18 mouse cellular contexts compared by ENCODE assay signal in the genomic region with DNA sequence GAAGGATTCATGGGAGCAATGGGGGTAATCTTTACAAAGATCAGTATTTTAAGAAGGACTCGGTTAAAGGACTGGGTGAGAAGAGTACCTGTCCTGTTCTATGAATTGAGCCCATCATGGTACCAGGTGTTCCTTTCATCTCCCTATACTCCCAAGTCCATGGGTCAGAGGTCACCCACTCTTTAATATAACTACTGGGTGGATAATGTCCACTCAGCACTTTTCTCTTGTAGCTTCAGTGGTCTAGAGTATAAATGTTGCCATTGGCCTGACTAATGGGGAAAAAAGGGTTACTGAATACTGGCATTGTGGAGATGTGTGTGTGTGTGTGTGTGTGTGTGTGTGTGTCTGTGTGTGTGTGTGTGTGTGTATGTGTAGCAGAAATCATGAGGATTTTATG.
DNase-seq lines count a peak whose midpoint lies in the region; TF ChIP-seq lines count a peak whose summit lies in the region.
"Had no signal": no experiment of that assay in that cellular context is flagged by ENCODE, and none has a peak within 500 bp of the region (broad histone marks: within the 10 kb centered on the region; RNA-seq: fewer than 3 reads in every experiment).

No protein-coding gene starts in this region.

- 97% methylated on average over 1 of the region's 1 CpGs for WGBS in thymus, adult 2 months

- H3K27me3 ChIP-seq in CH12.LX (replicated peaks) = no peaks in the 10 kb centered on the region
- H3K27me3 ChIP-seq in thymus, adult 2 months (ENCODE audit: control insufficient read depth, insufficient read depth, low read length) = no peaks in the 10 kb centered on the region
- H3K27me3 ChIP-seq: Patski had no signal

- dilution Hi-C loops in CH12.LX (cut with MboI; ENCODE audit: extremely low pct_ligation_motif_present, extremely low pct_unique_long_range_greater_than_20kb, low sequenced_read_pairs) = no loop called here

- no peak overlapping the region for H3K4me3 ChIP-seq in CH12.LX (replicated peaks in 1 of 3; ENCODE audit: low read depth in 2 of 3, low read length in 2 of 3, poor library complexity in 1 of 3)
- H3K4me3 ChIP-seq in ES-E14 (ENCODE audit: insufficient read depth in 1 of 2, low read depth in 1 of 2, low read length in 2 of 2, poor library complexity in 1 of 2, severe bottlenecking in 1 of 2) = no peak overlapping the region
- H3K4me3 ChIP-seq in thymus, adult 2 months (ENCODE audit: control insufficient read depth, insufficient read depth, low read length) = no peak overlapping the region

- H3K27ac ChIP-seq in CH12.LX (ENCODE audit: insufficient read depth, low read depth) (no peak overlapping the region), ES-E14 (ENCODE audit: insufficient read depth, low read depth, low read length, poor library complexity, severe bottlenecking) (no peak overlapping the region)
- no peak overlapping the region for H3K27ac ChIP-seq in thymus, adult 2 months (ENCODE audit: control insufficient read depth, insufficient read depth, low read length)

- TF ChIP-seq EP300 in CH12.LX (IDR thresholded peaks at IDR 0.05; ENCODE audit: low read length) = no peak

- no peaks in the 10 kb centered on the region for H3K79me2 ChIP-seq in CH12.LX (replicated peaks; ENCODE audit: control insufficient read depth, extremely low read depth, insufficient read depth, poor library complexity, severe bottlenecking)

- H3K36me3 ChIP-seq in CH12.LX (replicated peaks in 1 of 2; ENCODE audit: control insufficient read depth in 1 of 2, insufficient read depth in 1 of 2, low read length in 1 of 2) (no peaks in the 10 kb centered on the region), ES-E14 (ENCODE audit: control insufficient read depth, insufficient read depth, low read length, poor library complexity, severe bottlenecking) (no peaks in the 10 kb centered on the region)
- H3K36me3 ChIP-seq in thymus, adult 2 months (ENCODE audit: control insufficient read depth, insufficient read depth, low read length) = no peaks in the 10 kb centered on the region
- H3K36me3 ChIP-seq: G1E had no signal

- no peak for TF ChIP-seq RAD21 in CH12.LX (IDR thresholded peaks at IDR 0.05; ENCODE audit: low read depth, low read length)

- no peaks in the 10 kb centered on the region for H3K9me3 ChIP-seq in CH12.LX (replicated peaks; ENCODE audit: low read length)
- H3K9me3 ChIP-seq in ES-E14 (ENCODE audit: control insufficient read depth, insufficient read depth, low read depth, low read length) = no peaks in the 10 kb centered on the region

- intact Hi-C loops in heart, postnatal 25 days (cut with DNase I) = no loop called here

- H3K4me1 ChIP-seq in CH12.LX (ENCODE audit: control insufficient read depth in 1 of 2, insufficient read depth in 2 of 2) (peaks cover 0 to 7% of the 10 kb centered on the region in 2 experiments; a peak in 2 of 4 replicates), ES-E14 (ENCODE audit: control insufficient read depth in 2 of 2, insufficient read depth in 2 of 2, low read length in 2 of 2, poor library complexity in 1 of 2) (no peaks in the 10 kb centered on the region)
- no peaks in the 10 kb centered on the region for H3K4me1 ChIP-seq in thymus, adult 2 months (replicated peaks; ENCODE audit: control insufficient read depth, insufficient read depth, low read length)

- no peak overlapping the region for H3K4me2 ChIP-seq in CH12.LX (ENCODE audit: insufficient read depth, low read depth, poor library complexity, severe bottlenecking)

- in situ Hi-C loops in CH12.LX (cut with MboI; ENCODE audit: low pct_ligation_motif_present, low pct_unique_long_range_greater_than_20kb, low sequenced_read_pairs) (no loop called here), ES-E14 (cut with MboI; ENCODE audit: low sequenced_read_pairs in 2 of 2, unreplicated experiment in 2 of 2) (no loop called here)

- no peak for TF ChIP-seq CTCF in CH12.LX (conservative IDR thresholded peaks at IDR 0.05 in 1 of 2, IDR thresholded peaks at IDR 0.05 in 1 of 2; ENCODE audit: low read depth in 2 of 2, low read length in 2 of 2)
- TF ChIP-seq CTCF in thymus, adult 2 months (IDR thresholded peaks at IDR 0.05; ENCODE audit: borderline replicate concordance, control insufficient read depth, extremely low read depth, insufficient read depth, low read length, poor library complexity) = no peak

- no peak for DNase-seq in CH12.LX (ENCODE audit: extremely low read depth)
- no peak for DNase-seq in ES-E14 (ENCODE audit: low read depth, low spot score)
- DNase-seq in heart, postnatal 25 days (ENCODE audit: low spot score) = no peak
- no peak for DNase-seq in thymus, adult 2 months
- DNase-seq: adrenal gland, adult 2 months; adrenal gland, adult 8-10 months; adrenal gland, postnatal 10 days; adrenal gland, postnatal 14 days; adrenal gland, postnatal 25 days; adrenal gland, postnatal 36 days; B cell, adult 2 months; cerebellum, adult 11 months; cerebellum, adult 11-12 months; cerebellum, adult 18-20 months; cerebellum, adult 2 months; cerebellum, adult 8-10 months had no signal

- H3K9ac ChIP-seq in CH12.LX (ENCODE audit: insufficient read depth, low read depth) (no peak overlapping the region), ES-E14 (ENCODE audit: insufficient read depth, low read depth, low read length, poor library complexity, severe bottlenecking) (no peak overlapping the region)

- no peak for TF ChIP-seq POLR2A in CH12.LX (IDR thresholded peaks at IDR 0.05; ENCODE audit: low read depth, low read length)
- TF ChIP-seq POLR2A in thymus, adult 2 months (IDR thresholded peaks at IDR 0.05; ENCODE audit: control insufficient read depth, extremely low read depth, insufficient read depth, low read length, poor library complexity) = no peak

TF ChIP-seq in CH12.LX, 34 proteins besides CTCF, POLR2A, EP300 and RAD21:
- TF ChIP-seq MAFK (IDR thresholded peaks at IDR 0.05; ENCODE audit: insufficient replicate concordance, low read length) (peak; percentile 62; the same call in 1 of the 2 replicates), USF1 (IDR thresholded peaks at IDR 0.05; ENCODE audit: low read depth, low read length) (no peak), ELF1 (IDR thresholded peaks at IDR 0.05; ENCODE audit: low read depth, low read length) (no peak), NRF1 (IDR thresholded peaks at IDR 0.05; ENCODE audit: low read depth, low read length) (no peak)

TF ChIP-seq in ES-E14, 5 proteins besides CTCF, POLR2A, EP300 and RAD21:
- TF ChIP-seq MAFK (IDR thresholded peaks at IDR 0.05; ENCODE audit: insufficient read depth, low read depth, low read length) (peak; percentile 79), CHD2 (IDR thresholded peaks at IDR 0.05; ENCODE audit: low read depth, low read length) (no peak)
TF ChIP-seq in ES-E14: peak in this region for 1.
